Mouse (Mus musculus) left cerebral cortex, postnatal 10 days (tissue): ENCODE results near the gene Epha3. TPM values are rescaled to one million over a fixed set of nuclear protein-coding genes. Genes with fewer than 3 reads are reported as not detected.

Source experiments
- DNase-seq, 2 experiments: peaks; one replicate each; pipeline ENCODE4 v3.0.0; 2021 to 2022; ENCODE audit warnings: low spot score in 2 of 2, mixed read lengths in 1 of 2; ENCODE audit errors: extremely low spot score in 1 of 2
- intact Hi-C: fragments of 180-260 bp; cut with DNase I; formaldehyde crosslinking; loops from one replicate; pipeline ENCODE4 v1.15.1; 2025
- total RNA-seq, 2 experiments: library from RNA; stranded (reverse); gene quantifications; 2 replicates each; pipeline ENCODE4 v1.2.3; 2021

The Epha3 gene
- total RNA-seq, 2 experiments from 2014 or later: 26.2 to 29.0 TPM

- DNase-seq: no peak
- intact Hi-C loops: no loop called here
Measured at GRCm38 (mm10) chr16:63674426-63674825, 189.5 kb downstream of the Epha3 start.

- DNase-seq: no peak
- intact Hi-C loops: no loop called here
Measured at GRCm38 (mm10) chr16:63673236-63673840, 190.6 kb downstream of the Epha3 start.

GRCm38 (mm10) chr16:63665897-63666464 is 198.0 kb downstream of the Epha3 start:
- intact Hi-C loops: no loop called here
- no peak for DNase-seq

- no peak for DNase-seq
- intact Hi-C loops: no loop called here
Measured at GRCm38 (mm10) chr16:63658302-63658974, 205.5 kb downstream of the Epha3 start.

- DNase-seq: no peak
- intact Hi-C loops: no loop called here
Measured at GRCm38 (mm10) chr16:63657743-63658142, 206.2 kb downstream of the Epha3 start.

- DNase-seq: no peak
- intact Hi-C loops: no loop called here
Measured at GRCm38 (mm10) chr16:63653393-63653918, 210.5 kb downstream of the Epha3 start.

GRCm38 (mm10) chr16:63650760-63651159 is 213.2 kb downstream of the Epha3 start:
- DNase-seq: no peak
- intact Hi-C loops: no loop called here

GRCm38 (mm10) chr16:63646577-63646976 is 217.4 kb downstream of the Epha3 start:
- no peak for DNase-seq
- intact Hi-C loops: no loop called here

- DNase-seq: no peak
- intact Hi-C loops: no loop called here
Measured at GRCm38 (mm10) chr16:63642641-63643040, 221.3 kb downstream of the Epha3 start.

GRCm38 (mm10) chr16:63641603-63642002 is 222.4 kb downstream of the Epha3 start:
- no peak for DNase-seq
- intact Hi-C loops: no loop called here

GRCm38 (mm10) chr16:63638701-63639100 is 225.3 kb downstream of the Epha3 start:
- intact Hi-C loops: no loop called here
- DNase-seq: no peak

GRCm38 (mm10) chr16:63633748-63634166 is 230.2 kb downstream of the Epha3 start:
- DNase-seq: no peak
- intact Hi-C loops: no loop called here

GRCm38 (mm10) chr16:63625229-63625628 is 238.7 kb downstream of the Epha3 start:
- intact Hi-C loops: no loop called here
- DNase-seq: no peak

GRCm38 (mm10) chr16:63621845-63622244 is 242.1 kb downstream of the Epha3 start:
- DNase-seq: no peak
- intact Hi-C loops: no loop called here

- DNase-seq: no peak
- intact Hi-C loops: no loop called here
Measured at GRCm38 (mm10) chr16:63615396-63615795, 248.6 kb downstream of the Epha3 start.

GRCm38 (mm10) chr16:63613006-63613405 is 251.0 kb downstream of the Epha3 start:
- DNase-seq: no peak
- intact Hi-C loops: no loop called here

- DNase-seq: no peak
Measured at GRCm38 (mm10) chr16:63600229-63600628, 263.7 kb downstream of the Epha3 start.

GRCm38 (mm10) chr16:63594656-63595055 is 269.3 kb downstream of the Epha3 start:
- peak in 1 of 2 experiments; percentile 16 for DNase-seq
- intact Hi-C loops: no loop called here

More at GRCm38 (mm10) chr16:63600229-63600628, 263.7 kb downstream of the Epha3 start:
- intact Hi-C loops: no loop called here

- no peak for DNase-seq
- intact Hi-C loops: no loop called here
Measured at GRCm38 (mm10) chr16:63569746-63570145, 294.2 kb downstream of the Epha3 start.
